Mouse (Mus musculus) neural tube, embryonic 14.5 days (tissue): Measurements from ENCODE around the gene Hist1h2af. TPM values are rescaled to one million over a fixed set of nuclear protein-coding genes. Genes with fewer than 3 reads are reported as not detected.
"Not testable (repeated sequence)": the region's sequence is repeated elsewhere in the genome, so short reads cannot be mapped to it uniquely, and the experiment has no call there.

Source experiments
- ATAC-seq: fragments of 200-750 bp; cut with Nextera tagmentation; 2 replicates; pipeline ENCODE4 v1.8.0; 2017; ENCODE audit warnings: low read depth, mild to moderate bottlenecking, moderate TSS enrichment, moderate library complexity
- H3K27ac ChIP-seq: fragments of 300-500 bp; sonication (generic); 2 replicates; pipeline ENCODE4 v1.5.1; 2014; ENCODE audit warnings: low read depth, mild to moderate bottlenecking, control low read depth, low read length, moderate library complexity, mixed read lengths
- H3K27me3 ChIP-seq: fragments of 300-500 bp; sonication (generic); 2 replicates; pipeline ENCODE4 v1.6.1; 2014; ENCODE audit warnings: low read length; ENCODE audit not compliant: control insufficient read depth, insufficient read depth
- H3K36me3 ChIP-seq: fragments of 300-500 bp; sonication (generic); 2 replicates; pipeline ENCODE4 v1.6.1; 2014; ENCODE audit warnings: low read length, mixed read lengths; ENCODE audit not compliant: control insufficient read depth, insufficient read depth
- H3K4me1 ChIP-seq: fragments of 300-500 bp; sonication (generic); 2 replicates; pipeline ENCODE4 v1.6.1; 2014; ENCODE audit warnings: low read length; ENCODE audit not compliant: control insufficient read depth, insufficient read depth
- H3K4me2 ChIP-seq: fragments of 300-500 bp; sonication (generic); 2 replicates; pipeline ENCODE4 v1.6.1; 2014; ENCODE audit warnings: mild to moderate bottlenecking, low read depth, low read length, control low read depth
- H3K4me3 ChIP-seq: fragments of 300-500 bp; sonication (generic); 2 replicates; pipeline ENCODE4 v1.5.1; 2014; ENCODE audit warnings: low read depth, low read length, control low read depth, mixed read lengths
- H3K9ac ChIP-seq: fragments of 300-500 bp; sonication (generic); replicated peaks from 2 replicates; pipeline ENCODE4 v1.6.1; 2014; ENCODE audit warnings: low read depth, mild to moderate bottlenecking, control low read depth, low read length, mixed read lengths
- H3K9me3 ChIP-seq: fragments of 300-500 bp; sonication (generic); 2 replicates; pipeline ENCODE4 v1.6.1; 2016; ENCODE audit warnings: low read length; ENCODE audit not compliant: control insufficient read depth
- WGBS: fragments of 180-500 bp; shearing (Covaris S2); extraction: QIAGEN DNeasy Blood & Tissue Kit; methylation state at CpG from one replicate; pipeline ENCODE4 v1.1.7; 2014; 5-methylcytosine and 5-hydroxymethylcytosine counted together
- polyA plus RNA-seq: library from polyadenylated mRNA; unstranded; fragments of >200 nt; fragmentation: Nextera tagmentation; extraction: Ambion mirVana; gene quantifications from 2 replicates; pipeline ENCODE4 v1.2.1, GENCODE M21; 2014

Gene Hist1h2af
- polyA plus RNA-seq, 1 experiment from 2014 or later: not detected

DNA sequence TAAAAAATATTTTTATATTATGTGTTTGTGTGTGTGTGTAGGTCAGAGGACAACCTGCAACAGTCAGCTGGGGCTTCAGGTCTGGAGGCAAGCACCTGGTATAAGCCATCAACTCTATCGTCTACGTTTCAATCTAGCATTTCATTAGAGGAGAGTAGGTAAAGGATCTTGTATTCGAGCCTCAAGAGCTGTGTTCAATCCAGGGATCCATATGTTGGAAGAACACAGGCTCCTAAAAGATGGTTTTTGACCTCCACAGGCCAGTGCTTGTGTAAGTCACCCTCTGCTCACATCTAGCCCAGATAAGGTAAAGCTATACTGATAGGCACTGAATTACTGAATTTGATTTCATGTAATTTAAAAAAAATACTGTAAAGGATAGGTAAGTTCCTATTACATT lies 23.2 kb downstream of the Hist1h2af start:
- no peak overlapping the region for H3K4me2 ChIP-seq
- H3K27me3 ChIP-seq: no peaks in the 10 kb centered on the region; the same call in 1 of the 2 replicates
- no peak overlapping the region for H3K9ac ChIP-seq
- H3K4me3 ChIP-seq: no peak overlapping the region
- H3K9me3 ChIP-seq: no peaks in the 10 kb centered on the region
- 0 out of 2 replicates have a peak, but pooled peaks cover 3% of the 10 kb centered on the region for H3K4me1 ChIP-seq
- H3K36me3 ChIP-seq: no peaks in the 10 kb centered on the region
- WGBS: 71% methylated on average over 3 of the region's 3 CpGs
- ATAC-seq: no peak
- H3K27ac ChIP-seq: no peak overlapping the region

DNA sequence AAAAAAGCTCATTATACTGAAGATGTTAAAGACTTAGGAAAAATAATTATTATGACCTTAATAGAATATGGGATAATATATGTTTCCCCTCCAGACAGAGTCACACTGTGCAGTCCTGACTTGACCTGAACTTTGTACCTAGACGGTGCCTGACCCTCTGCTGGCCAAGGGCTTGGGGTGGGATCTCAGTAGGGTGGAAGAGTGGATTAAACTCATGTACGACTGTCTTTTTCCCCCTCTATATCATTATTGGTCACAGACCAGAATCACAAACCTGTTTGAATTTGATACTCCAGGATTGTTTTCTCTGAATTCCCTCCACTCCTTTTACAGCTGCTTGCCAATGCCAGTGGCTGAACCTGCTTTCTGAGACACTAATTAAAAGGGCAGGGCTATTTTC lies 27.0 kb downstream of the Hist1h2af start:
- not testable (repeated sequence) for H3K27me3 ChIP-seq, ATAC-seq, H3K4me2 ChIP-seq, H3K36me3 ChIP-seq, H3K27ac ChIP-seq, H3K9ac ChIP-seq, H3K4me3 ChIP-seq, H3K9me3 ChIP-seq, H3K4me1 ChIP-seq
- 23% methylated on average over 2 of the region's 2 CpGs for WGBS

DNA sequence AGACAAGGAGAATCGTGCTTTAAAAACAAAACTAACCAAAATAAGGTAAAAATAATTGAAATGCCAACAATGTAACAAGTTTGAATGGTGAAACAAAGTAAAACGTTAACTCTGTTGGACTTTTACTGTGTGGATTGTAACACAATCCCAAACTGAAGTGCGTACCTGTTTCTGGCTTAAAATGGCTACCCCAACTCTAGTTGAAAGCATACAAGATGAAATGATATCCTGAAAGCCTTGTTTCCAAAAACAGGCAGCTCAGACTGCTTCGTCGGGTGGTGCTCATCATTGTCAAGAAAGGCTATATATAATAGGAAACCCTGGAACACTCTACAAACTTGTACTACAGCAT lies 27.8 kb downstream of the Hist1h2af start:
- not testable (repeated sequence) for ATAC-seq, H3K9ac ChIP-seq, H3K4me1 ChIP-seq, H3K27ac ChIP-seq, H3K36me3 ChIP-seq, H3K9me3 ChIP-seq, H3K27me3 ChIP-seq
- H3K4me3 ChIP-seq: peak overlapping the region; percentile 41
- H3K4me2 ChIP-seq: peak overlapping the region; percentile 84
- 0% methylated on average over 2 of the region's 5 CpGs for WGBS

DNA sequence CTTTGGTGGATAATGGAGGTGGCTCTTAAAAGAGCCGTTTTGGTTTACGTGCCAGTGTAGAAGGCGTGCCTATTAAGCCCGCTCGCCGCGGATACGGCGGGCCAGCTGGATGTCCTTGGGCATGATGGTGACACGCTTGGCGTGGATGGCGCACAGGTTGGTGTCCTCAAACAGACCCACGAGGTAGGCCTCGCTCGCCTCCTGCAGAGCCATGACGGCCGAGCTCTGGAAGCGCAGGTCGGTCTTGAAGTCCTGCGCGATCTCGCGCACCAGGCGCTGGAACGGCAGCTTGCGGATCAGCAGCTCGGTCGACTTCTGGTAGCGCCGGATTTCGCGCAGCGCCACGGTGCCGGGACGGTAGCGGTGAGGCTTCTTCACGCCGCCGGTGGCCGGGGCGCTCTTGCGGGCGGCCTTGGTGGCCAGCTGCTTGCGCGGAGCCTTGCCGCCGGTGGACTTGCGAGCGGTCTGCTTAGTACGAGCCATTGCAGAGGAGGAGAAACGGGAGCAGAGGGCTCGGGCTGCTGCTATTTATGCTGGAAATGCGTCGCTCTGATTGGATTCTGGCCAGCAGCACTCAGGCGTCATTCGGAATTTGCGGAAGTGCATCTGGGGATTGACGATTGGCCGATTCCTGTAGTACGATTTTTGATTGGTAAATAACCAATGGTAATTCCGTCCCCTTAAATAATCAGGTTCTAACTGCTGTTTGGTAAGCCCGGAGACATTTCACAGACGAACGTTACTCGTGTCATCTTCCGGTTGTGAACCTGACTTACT lies 28.4 kb downstream of the Hist1h2af start, which contains the start of gene Hist1h3e:
Gene Hist1h3e, minus strand, starts transcription at position 487 of the 777 bp plus-strand sequence.
- H3K27me3 ChIP-seq, H3K4me1 ChIP-seq, H3K36me3 ChIP-seq, H3K9me3 ChIP-seq: not testable (repeated sequence)
- ATAC-seq: peak; percentile 96
- peak within 1 kb of the TSS; percentile 41 for H3K4me3 ChIP-seq
- peak within 1 kb of the TSS; percentile 99 for H3K27ac ChIP-seq
- H3K4me2 ChIP-seq: peak within 1 kb of the TSS; percentile 84
- under 1% methylated on average over 44 of the region's 67 CpGs for WGBS
- peak within 1 kb of the TSS; percentile 61 for H3K9ac ChIP-seq

DNA sequence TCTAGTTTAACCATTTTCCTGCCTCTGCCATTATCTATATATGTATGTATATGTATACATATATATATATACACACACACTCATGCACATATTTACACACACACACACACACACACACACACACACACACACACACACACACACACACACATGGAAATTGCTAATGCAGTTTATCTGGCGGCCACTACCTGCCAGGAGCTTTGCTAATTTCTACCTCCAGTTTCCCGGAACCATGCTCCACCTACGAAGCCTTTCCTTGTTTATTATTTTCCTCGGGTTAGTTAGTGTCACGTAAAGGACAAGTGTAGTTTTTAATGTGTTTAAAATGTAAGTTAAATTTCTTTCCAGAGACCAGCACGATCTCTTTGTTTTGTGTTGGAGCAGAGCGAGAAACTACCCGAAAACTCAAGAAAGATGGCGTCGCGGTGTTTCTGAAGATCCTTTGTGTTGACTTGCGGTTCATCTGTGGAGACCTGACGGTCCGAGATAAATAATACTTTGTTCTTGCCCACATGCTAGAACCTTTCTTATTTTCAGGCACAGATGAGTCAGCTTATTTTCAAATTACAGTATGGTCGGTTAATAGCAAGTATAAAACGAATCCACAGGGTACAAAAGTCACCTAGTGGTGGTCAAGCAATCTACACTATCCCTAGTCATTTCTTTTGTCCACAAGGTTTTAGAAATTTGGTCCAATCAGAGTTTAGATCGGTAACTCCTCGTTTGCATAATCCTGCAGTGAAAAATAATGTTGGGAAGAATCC lies 29.2 kb downstream of the Hist1h2af start:
- Histone ChIP-seq H3K4me2 (peak overlapping the region; percentile 84), H3K4me1 (0 out of 2 replicates have a peak, but pooled peaks cover 5% of the 10 kb centered on the region), H3K9ac (peak overlapping the region; percentile 61), H3K9me3 (no peaks in the 10 kb centered on the region), H3K27me3 (no peaks in the 10 kb centered on the region), H3K4me3 (peak overlapping the region; percentile 41), H3K27ac (peak overlapping the region; percentile 99), H3K36me3 (no peaks in the 10 kb centered on the region)
- 2% methylated on average over 18 of the region's 18 CpGs for WGBS
- peak; percentile 52 for ATAC-seq

DNA sequence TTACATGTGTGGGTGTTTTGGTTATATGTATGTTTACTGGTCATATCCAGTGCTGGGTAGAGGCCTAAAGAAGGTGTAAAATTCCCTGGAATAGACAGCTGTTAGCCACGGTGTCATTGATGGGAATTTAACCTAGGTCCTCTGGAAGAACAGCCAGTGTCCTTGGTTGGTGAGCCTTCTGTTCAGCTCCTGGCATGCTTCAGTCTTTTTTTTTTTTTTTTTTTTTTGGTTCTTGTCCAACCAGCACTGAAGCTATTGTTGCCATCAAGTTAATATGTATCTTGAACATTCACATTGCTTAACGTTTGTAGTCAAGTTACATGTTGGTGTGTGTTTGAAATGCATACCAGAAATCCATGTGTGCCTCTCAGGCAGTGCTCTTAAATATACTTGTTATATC lies 30.8 kb downstream of the Hist1h2af start:
- Histone ChIP-seq H3K27ac (peak overlapping the region; percentile 99; the same call in 1 of the 2 replicates), H3K9me3 (no peaks in the 10 kb centered on the region)

DNA sequence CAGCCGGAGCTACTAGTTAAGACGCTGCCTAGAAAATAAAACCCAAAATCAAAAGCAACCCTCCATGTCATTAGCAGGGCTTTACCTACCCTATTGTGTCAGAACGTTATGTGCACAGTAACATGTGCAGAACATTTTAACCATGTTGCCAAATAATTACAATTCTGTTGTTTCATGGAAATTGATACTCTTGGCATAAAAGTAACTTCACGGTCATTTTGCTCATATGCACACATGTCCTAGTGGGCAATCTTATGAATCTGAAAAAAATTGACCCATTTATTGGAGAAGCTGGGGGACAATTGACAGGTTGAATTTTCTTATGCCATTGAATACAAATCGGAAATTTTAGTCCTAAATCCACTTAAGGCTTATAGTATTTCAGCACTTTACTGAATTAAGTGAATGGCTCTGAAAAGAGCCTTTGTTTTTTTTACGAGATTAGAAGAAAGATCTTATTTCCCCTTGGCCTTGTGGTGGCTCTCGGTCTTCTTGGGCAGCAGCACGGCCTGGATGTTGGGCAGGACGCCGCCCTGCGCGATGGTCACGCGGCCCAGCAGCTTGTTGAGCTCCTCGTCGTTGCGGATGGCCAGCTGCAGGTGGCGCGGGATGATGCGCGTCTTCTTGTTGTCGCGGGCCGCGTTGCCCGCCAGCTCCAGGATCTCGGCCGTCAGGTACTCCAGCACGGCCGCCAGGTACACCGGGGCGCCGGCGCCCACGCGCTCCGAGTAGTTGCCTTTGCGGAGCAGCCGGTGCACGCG lies 36.7 kb downstream of the Hist1h2af start:
- peak overlapping the region; percentile 90 for H3K27ac ChIP-seq
- H3K9me3 ChIP-seq, H3K27me3 ChIP-seq, H3K36me3 ChIP-seq: not testable (repeated sequence)
- H3K4me1 ChIP-seq: peaks cover 25% of the 10 kb centered on the region
- 2% methylated on average over 20 of the region's 41 CpGs for whole genome bisulfite sequencing
- peak overlapping the region; percentile 73 for H3K4me2 ChIP-seq
- H3K4me3 ChIP-seq: peak overlapping the region; percentile 47
- H3K9ac ChIP-seq: peak overlapping the region; percentile 12
- peak; percentile 25 for ATAC-seq

More for the DNA sequence above, 30.8 kb downstream of the Hist1h2af start:
- H3K4me1 ChIP-seq: 0 out of 2 replicates have a peak, but pooled peaks cover 5% of the 10 kb centered on the region
- 88% methylated on average over 2 of the region's 2 CpGs for WGBS
- no peaks in the 10 kb centered on the region for H3K27me3 ChIP-seq
- H3K36me3 ChIP-seq: no peaks in the 10 kb centered on the region
- H3K4me2 ChIP-seq: no peak overlapping the region
- H3K4me3 ChIP-seq: no peak overlapping the region
- no peak for ATAC-seq
- no peak overlapping the region for H3K9ac ChIP-seq

DNA sequence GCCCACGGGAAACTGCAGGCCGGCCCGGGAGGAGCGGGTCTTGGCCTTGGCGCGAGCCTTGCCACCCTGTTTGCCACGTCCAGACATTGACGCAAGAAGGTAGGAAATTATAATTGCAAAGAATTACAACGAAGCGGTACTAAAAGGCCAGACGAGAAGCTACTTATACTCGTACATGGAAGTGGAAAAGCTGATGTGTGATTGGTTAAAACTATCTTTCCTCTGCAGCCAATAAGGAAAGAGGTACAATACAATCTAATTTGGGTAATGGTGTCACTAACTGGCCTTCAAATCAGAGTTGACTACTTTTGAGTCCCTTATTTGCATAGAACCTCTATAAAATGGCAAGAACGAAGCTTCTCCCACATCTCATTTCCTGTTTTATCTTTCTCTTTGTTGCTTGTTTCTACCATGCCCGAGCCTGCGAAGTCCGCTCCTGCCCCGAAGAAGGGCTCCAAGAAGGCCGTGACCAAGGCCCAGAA lies 37.4 kb downstream of the Hist1h2af start, which contains the start of the genes Hist1h2ae and Hist1h2bg:
Gene Hist1h2ae, minus strand, starts transcription at position 199 of the 482 bp plus-strand sequence.
Gene Hist1h2bg, plus strand, starts transcription at position 375 of the 482 bp plus-strand sequence.
- Histone ChIP-seq H3K4me1 (peaks cover 26% of the 10 kb centered on the region), H3K9me3 (no peaks in the 10 kb centered on the region), H3K4me2 (peak within 1 kb of the TSS; percentile 73), H3K4me3 (peak within 1 kb of the TSS; percentile 47), H3K36me3 (no peaks in the 10 kb centered on the region), H3K27me3 (no peaks in the 10 kb centered on the region), H3K27ac (peak within 1 kb of the TSS; percentile 90), H3K9ac (peak within 1 kb of the TSS; percentile 51)
- peak; percentile 92 for ATAC-seq
- under 1% methylated on average over 18 of the region's 18 CpGs for WGBS
